Mouse (Mus musculus): ENCODE measurements around the gene Gm10487. TPM values are rescaled to one million over a fixed set of nuclear protein-coding genes. Genes with fewer than 3 reads are reported as not detected.
"Not testable (repeated sequence)": the region's sequence is repeated elsewhere in the genome, so short reads cannot be mapped to it uniquely, and the experiment has no call there.

The Gm10487 gene
- polyA plus RNA-seq (2016; fragmentation: Nextera tagmentation; extraction: Ambion mirVana): not detected in 2 replicates

- H3K4me3 ChIP-seq; H3K36me3 ChIP-seq; H3K9me3 ChIP-seq; ATAC-seq (ENCODE audit: low FRiP score, low read depth); H3K27ac ChIP-seq; H3K9ac ChIP-seq; H3K4me2 ChIP-seq (replicated peaks); H3K27me3 ChIP-seq (replicated peaks); H3K4me1 ChIP-seq: not testable (repeated sequence)
- WGBS: no CpG with 5 or more reads among the region's 6 CpGs
These were observed at the start of gene Gm10487 for GRCm38 (mm10) chrX:30843369-30843768. Gene Gm10487 (minus strand): TSS chrX:30843469.

Measured in neural tube, embryonic 12.5 days (tissue).